Mouse (Mus musculus): Measurements from ENCODE around the gene Sorcs2. TPM values are rescaled to one million over a fixed set of nuclear protein-coding genes. Genes with fewer than 3 reads are reported as not detected.
A peak's percentile ranks its signal among the peaks of the same experiment; 100 is the strongest.

Gene Sorcs2
- polyA plus RNA-seq, 1 experiment: 5.7 TPM

DNA sequence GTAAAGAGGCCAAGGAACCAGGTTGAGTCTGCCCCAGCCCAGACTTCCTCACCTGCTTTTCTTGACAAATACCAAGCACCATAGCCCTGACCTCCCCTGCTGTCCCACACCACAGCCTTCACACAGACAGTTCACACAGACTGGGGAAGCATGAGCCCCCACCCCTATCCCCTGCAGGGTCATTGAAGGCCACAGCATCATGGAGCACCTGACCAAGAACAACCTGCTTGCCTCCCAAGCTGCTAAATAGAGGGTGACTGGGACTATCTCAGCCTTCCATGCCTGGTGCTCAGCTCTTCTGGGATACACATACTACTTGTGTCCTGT lies 356.7 kb downstream of the Sorcs2 start:
- no peaks in the 10 kb centered on the region for H3K36me3 ChIP-seq (ENCODE audit: control insufficient read depth, insufficient read depth, low read length)
- TF ChIP-seq CTCF (IDR thresholded peaks at IDR 0.05; ENCODE audit: borderline replicate concordance, control insufficient read depth, extremely low read depth, insufficient read depth, low read length, poor library complexity) (no peak), POLR2A (IDR thresholded peaks at IDR 0.05; ENCODE audit: control insufficient read depth, extremely low read depth, insufficient read depth, low read length, poor library complexity) (no peak)
- H3K27ac ChIP-seq (ENCODE audit: control insufficient read depth, insufficient read depth, low read length): no peak overlapping the region
- no peak overlapping the region for H3K4me3 ChIP-seq (ENCODE audit: control insufficient read depth, insufficient read depth, low read length)
- no peak for DNase-seq
- H3K27me3 ChIP-seq (ENCODE audit: control insufficient read depth, insufficient read depth, low read length): no peaks in the 10 kb centered on the region
- no peaks in the 10 kb centered on the region for H3K4me1 ChIP-seq (replicated peaks; ENCODE audit: control insufficient read depth, insufficient read depth, low read length)

DNA sequence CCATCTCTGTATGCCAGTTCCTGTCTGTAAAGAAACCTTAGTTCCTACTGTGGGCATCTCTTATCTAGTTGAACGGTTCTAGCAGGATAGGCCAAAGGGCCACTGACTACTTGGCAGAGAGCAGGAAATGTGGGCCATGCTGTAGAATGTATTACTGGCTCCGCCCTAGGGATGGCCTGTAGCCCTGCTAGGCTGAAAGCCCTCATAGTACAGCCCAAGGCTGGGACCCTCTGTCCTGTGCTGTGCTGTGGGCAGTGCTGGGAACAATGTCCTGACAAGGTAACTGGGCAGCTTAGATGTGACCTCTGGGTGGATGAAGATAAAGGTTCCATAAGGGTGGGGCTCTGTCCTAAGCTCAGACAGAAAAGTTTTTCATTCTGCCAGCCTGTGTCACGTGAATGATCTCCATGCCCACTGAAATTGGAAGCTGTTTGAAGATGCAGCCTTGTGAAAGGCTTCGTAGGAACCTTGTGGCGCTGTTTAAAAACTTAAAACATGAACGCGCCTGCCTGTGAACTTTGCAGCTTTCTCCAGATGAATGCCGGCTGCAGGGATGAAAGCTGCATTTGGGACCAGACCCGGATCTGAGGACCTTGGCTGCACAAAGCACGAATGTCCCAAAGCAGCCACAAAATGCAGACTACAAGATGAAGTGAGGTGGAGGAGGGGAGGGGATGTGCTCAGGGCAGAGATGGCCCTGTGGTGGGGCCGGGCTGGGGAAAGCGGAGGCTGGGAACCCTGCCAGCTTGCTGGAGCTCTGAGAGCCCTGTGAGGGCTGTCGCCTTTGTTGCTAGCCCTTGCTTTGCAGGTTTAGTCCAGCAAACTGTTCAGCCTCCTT lies 357.3 kb downstream of the Sorcs2 start:
- no peak for DNase-seq
- H3K4me1 ChIP-seq (replicated peaks; ENCODE audit: control insufficient read depth, insufficient read depth, low read length): no peaks in the 10 kb centered on the region
- no peak overlapping the region for H3K27ac ChIP-seq (ENCODE audit: control insufficient read depth, insufficient read depth, low read length)
- no peak overlapping the region for H3K4me3 ChIP-seq (ENCODE audit: control insufficient read depth, insufficient read depth, low read length)
- no peaks in the 10 kb centered on the region for H3K27me3 ChIP-seq (ENCODE audit: control insufficient read depth, insufficient read depth, low read length)
- no peaks in the 10 kb centered on the region for H3K36me3 ChIP-seq (ENCODE audit: control insufficient read depth, insufficient read depth, low read length)
- TF ChIP-seq POLR2A (IDR thresholded peaks at IDR 0.05; ENCODE audit: control insufficient read depth, extremely low read depth, insufficient read depth, low read length, poor library complexity) (no peak), CTCF (IDR thresholded peaks at IDR 0.05; ENCODE audit: borderline replicate concordance, control insufficient read depth, extremely low read depth, insufficient read depth, low read length, poor library complexity) (no peak)
- 53% methylated on average over 13 of the region's 13 CpGs for WGBS

DNA sequence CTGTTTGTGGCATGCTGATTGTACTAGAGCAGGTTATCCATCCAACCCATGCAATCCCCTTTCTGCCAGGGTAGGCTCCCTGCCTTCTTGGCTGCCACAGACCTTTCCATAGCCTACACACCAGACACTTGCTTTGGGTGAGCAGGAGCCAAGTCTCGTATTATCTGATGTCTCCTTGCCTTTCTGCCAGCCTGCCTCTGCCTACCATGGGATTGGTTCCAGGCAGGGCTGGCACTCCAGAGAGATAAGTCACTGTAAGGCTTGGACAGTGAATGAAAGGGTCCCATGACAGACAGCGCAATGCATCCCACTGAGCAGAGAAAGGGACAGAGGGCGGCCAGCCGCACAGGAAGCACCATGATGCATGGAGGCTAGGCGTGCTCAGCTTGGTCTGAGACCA lies 358.3 kb downstream of the Sorcs2 start:
- TF ChIP-seq POLR2A (IDR thresholded peaks at IDR 0.05; ENCODE audit: control insufficient read depth, extremely low read depth, insufficient read depth, low read length, poor library complexity) (no peak), CTCF (IDR thresholded peaks at IDR 0.05; ENCODE audit: borderline replicate concordance, control insufficient read depth, extremely low read depth, insufficient read depth, low read length, poor library complexity) (no peak)
- Histone ChIP-seq H3K4me3 (ENCODE audit: control insufficient read depth, insufficient read depth, low read length) (no peak overlapping the region), H3K36me3 (ENCODE audit: control insufficient read depth, insufficient read depth, low read length) (no peaks in the 10 kb centered on the region), H3K27ac (ENCODE audit: control insufficient read depth, insufficient read depth, low read length) (no peak overlapping the region), H3K4me1 (replicated peaks; ENCODE audit: control insufficient read depth, insufficient read depth, low read length) (no peaks in the 10 kb centered on the region), H3K27me3 (ENCODE audit: control insufficient read depth, insufficient read depth, low read length) (no peaks in the 10 kb centered on the region)
- DNase-seq: no peak
- 98% methylated on average over 5 of the region's 5 CpGs for WGBS

DNA sequence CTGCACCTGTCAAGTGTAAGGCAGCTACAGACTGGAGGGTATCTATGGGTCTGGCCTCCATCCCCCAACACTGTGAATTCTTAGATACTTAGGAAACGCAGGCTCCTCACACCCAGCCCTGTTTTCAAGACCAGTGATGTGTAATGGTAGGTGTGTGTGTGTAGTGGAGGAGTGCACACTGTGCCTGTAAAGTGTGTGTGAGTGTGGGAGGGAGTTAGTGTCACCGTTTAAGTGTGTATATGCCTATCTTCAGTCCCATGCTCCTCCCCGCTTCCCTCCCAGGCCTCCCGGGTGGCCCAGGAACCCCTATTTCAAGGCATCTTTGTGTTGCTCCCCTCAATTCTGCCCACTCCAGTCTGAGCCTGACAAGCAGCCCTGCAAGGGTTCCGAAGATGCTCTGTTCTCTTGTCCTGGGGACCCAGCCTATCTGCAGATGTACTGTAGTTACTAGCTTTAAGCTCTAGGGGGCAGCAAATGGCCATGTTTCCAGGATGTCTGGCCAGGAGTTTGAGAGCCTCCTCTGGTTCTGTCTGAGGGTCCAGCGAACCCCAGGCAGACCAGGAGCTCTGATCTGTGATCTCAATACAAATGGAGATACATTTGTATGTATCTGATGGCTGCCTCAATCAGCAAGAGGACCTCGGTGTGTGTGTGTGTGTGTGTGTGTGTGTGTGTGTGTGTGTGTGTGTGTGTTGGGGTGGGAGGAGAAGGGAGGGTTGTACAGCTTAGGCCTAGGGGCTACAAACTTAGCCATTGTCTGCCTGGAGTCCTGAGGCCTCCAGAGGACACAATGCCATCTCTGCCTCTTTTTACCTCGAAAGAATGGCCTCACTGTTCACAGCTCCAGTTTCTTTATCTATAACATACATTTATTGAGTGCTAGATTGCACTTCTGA lies 364.2 kb downstream of the Sorcs2 start:
- 53% methylated on average over 8 of the region's 8 CpGs for WGBS
- no peak overlapping the region for H3K4me3 ChIP-seq (ENCODE audit: control insufficient read depth, insufficient read depth, low read length)
- TF ChIP-seq CTCF (IDR thresholded peaks at IDR 0.05; ENCODE audit: borderline replicate concordance, control insufficient read depth, extremely low read depth, insufficient read depth, low read length, poor library complexity): peak; percentile 57; the same call in 1 of the 2 replicates
- TF ChIP-seq POLR2A (IDR thresholded peaks at IDR 0.05; ENCODE audit: control insufficient read depth, extremely low read depth, insufficient read depth, low read length, poor library complexity): no peak
- H3K27ac ChIP-seq (ENCODE audit: control insufficient read depth, insufficient read depth, low read length): no peak overlapping the region
- H3K27me3 ChIP-seq (ENCODE audit: control insufficient read depth, insufficient read depth, low read length): no peaks in the 10 kb centered on the region
- no peaks in the 10 kb centered on the region for H3K36me3 ChIP-seq (ENCODE audit: control insufficient read depth, insufficient read depth, low read length)
- peak; percentile 45 for DNase-seq
- H3K4me1 ChIP-seq (replicated peaks; ENCODE audit: control insufficient read depth, insufficient read depth, low read length): no peaks in the 10 kb centered on the region

DNA sequence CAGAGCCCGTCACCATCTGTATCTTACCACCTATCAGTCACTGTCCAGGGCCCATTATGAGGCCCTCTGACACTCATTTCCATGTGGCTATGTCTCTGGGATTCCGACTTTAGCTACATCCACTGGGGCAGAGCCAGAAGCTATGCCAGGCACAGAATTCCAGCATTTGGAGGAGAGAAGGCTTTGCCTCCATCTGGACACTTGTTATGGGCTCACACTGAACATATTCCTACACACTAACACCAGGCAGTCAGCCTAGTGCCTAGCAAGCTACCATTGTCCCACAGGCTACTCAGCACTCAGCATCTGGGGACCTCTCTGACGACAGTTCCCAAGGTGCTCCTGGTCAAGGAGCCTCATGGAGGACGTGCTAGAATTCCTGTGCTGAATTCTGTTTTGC lies 372.9 kb downstream of the Sorcs2 start:
- H3K27me3 ChIP-seq (ENCODE audit: control insufficient read depth, insufficient read depth, low read length): no peaks in the 10 kb centered on the region

DNA sequence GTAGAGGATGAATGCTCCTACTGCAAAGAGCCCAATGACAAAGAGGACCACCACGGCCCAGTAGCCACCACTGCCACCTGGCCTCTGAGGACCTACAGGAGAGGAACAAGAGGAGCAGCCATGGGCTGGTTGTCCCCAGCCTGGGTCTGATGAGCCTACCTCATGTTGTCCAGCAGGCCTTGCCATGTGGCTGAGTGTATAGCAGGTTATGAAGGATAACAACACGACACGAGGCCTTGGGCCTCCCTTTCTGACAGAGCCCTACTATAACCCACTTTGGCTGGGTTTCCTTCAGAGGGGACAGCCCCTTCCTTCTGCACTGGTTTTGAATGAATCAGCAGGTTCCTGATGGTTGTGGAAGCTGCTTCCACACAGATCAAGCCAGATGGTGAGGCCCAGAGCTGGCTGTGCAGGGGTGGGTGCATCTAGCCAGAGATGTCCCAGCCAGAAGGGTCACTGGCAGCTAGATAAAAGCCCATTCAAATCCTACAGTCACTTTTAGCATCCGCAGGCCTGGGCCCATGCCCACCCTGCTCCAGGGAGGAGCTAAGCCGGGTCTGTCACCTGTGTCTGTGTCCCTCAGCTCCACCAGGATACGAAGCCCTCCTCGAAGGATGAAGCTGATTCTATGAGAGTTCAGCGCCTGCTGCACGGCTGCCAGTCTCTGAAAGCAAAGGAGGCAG lies 373.8 kb downstream of the Sorcs2 start:
- H3K27me3 ChIP-seq (ENCODE audit: control insufficient read depth, insufficient read depth, low read length): no peaks in the 10 kb centered on the region
- H3K27ac ChIP-seq (ENCODE audit: control insufficient read depth, insufficient read depth, low read length): no peak overlapping the region
- no peak for DNase-seq
- no peaks in the 10 kb centered on the region for H3K4me1 ChIP-seq (replicated peaks; ENCODE audit: control insufficient read depth, insufficient read depth, low read length)
- H3K4me3 ChIP-seq (ENCODE audit: control insufficient read depth, insufficient read depth, low read length): no peak overlapping the region
- no peak for TF ChIP-seq POLR2A (IDR thresholded peaks at IDR 0.05; ENCODE audit: control insufficient read depth, extremely low read depth, insufficient read depth, low read length, poor library complexity)
- TF ChIP-seq CTCF (IDR thresholded peaks at IDR 0.05; ENCODE audit: borderline replicate concordance, control insufficient read depth, extremely low read depth, insufficient read depth, low read length, poor library complexity): no peak
- H3K36me3 ChIP-seq (ENCODE audit: control insufficient read depth, insufficient read depth, low read length): no peaks in the 10 kb centered on the region
- WGBS: 67% methylated on average over 9 of the region's 9 CpGs

More for the DNA sequence above, 372.9 kb downstream of the Sorcs2 start:
- 94% methylated on average over 4 of the region's 4 CpGs for WGBS
- TF ChIP-seq POLR2A (IDR thresholded peaks at IDR 0.05; ENCODE audit: control insufficient read depth, extremely low read depth, insufficient read depth, low read length, poor library complexity) (no peak), CTCF (IDR thresholded peaks at IDR 0.05; ENCODE audit: borderline replicate concordance, control insufficient read depth, extremely low read depth, insufficient read depth, low read length, poor library complexity) (no peak)
- DNase-seq: no peak
- H3K4me3 ChIP-seq (ENCODE audit: control insufficient read depth, insufficient read depth, low read length): no peak overlapping the region
- H3K4me1 ChIP-seq (replicated peaks; ENCODE audit: control insufficient read depth, insufficient read depth, low read length): no peaks in the 10 kb centered on the region
- H3K27ac ChIP-seq (ENCODE audit: control insufficient read depth, insufficient read depth, low read length): no peak overlapping the region
- H3K36me3 ChIP-seq (ENCODE audit: control insufficient read depth, insufficient read depth, low read length): no peaks in the 10 kb centered on the region

All from thymus, adult 2 months (tissue).